Mouse (Mus musculus): ENCODE results near the gene Iscu. TPM values are rescaled to one million over a fixed set of nuclear protein-coding genes. Genes with fewer than 3 reads are reported as not detected.

Iscu gene
- polyA plus RNA-seq, 1 experiment from 2014 or later, result 109 TPM

DNA sequence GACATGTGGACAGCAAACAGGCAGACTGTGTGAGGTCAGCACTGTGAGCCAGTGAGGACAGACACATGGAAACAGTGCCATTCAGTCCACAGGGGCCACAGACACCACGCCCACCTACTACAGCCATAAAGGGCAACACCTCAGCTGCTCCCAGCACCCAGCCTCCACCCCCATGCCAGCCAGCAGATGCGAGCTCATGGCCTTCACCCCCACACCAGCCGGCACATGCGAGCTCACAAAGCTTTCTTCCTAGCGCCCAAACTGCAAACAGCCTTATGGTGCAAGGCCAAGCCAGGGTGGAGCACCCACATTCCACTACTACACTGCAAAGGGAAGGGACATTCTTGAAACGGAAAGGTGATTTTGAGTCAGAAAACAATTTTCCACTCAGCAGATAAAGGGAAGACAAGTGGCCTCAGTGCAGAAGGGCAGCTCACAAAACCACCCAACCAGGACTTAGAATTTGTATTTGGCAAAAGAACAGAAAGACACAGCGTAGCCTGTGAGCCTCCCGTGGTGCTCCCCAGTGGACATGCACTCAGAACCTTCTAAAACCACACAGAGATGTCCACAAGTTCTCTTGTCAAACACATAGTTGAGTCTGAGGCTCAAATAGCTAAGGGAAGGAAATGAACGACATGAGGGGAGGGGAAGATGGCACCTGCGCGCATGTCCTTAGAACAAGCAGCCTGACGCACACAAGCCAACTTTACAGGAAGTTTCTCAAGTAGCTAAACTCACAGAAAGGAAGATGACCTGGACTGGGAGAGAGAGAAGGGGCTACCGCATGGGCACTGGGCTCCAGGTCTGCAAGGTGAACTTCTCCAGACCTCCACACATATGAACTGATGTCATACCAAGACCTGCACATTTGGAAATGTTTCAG is 6.7 kb upstream of the Iscu start:
- Histone ChIP-seq H3K4me2 (ENCODE audit: low read depth, low read length) (no peak overlapping the region), H3K9me3 (ENCODE audit: low read length) (no peaks in the 10 kb centered on the region), H3K36me3 (replicated peaks; ENCODE audit: insufficient read depth, low read length) (peaks cover 34% of the 10 kb centered on the region), H3K4me1 (ENCODE audit: insufficient read depth) (peaks cover 10% of the 10 kb centered on the region), H3K4me3 (ENCODE audit: low read depth, low read length) (no peak overlapping the region), H3K9ac (replicated peaks) (no peak overlapping the region), H3K27me3 (ENCODE audit: insufficient read depth, low read length) (no peaks in the 10 kb centered on the region), H3K27ac (ENCODE audit: low read depth) (no peak overlapping the region)
- WGBS (ENCODE audit: insufficient replicate concordance), result 75% methylated on average over 13 of the region's 13 CpGs
- TF ChIP-seq CTCF (IDR thresholded peaks at IDR 0.05; ENCODE audit: low read depth) (no peak), EP300 (IDR thresholded peaks at IDR 0.05; ENCODE audit: low read depth) (no peak)
- ATAC-seq (no peak), DNase-seq (no peak)

DNA sequence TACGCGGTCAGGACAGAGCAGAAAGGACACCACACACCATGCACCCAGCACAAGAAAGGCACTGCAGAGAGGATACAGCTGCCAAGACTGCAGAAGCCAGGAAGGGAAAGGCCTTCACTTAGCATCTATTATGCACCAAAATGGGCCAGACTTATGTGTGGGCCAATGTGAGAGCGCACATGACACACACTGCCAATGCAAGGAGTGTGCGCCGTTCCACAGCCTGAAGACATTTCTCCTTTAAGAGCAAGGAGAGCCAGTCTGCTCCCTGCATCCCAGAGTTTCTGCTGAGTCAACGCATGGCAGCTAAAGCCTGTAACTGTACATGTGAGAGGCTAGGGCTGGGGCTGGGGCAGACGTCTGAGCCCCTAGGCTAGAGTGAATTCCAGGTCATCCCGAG is 3.7 kb upstream of the Iscu start:
- Histone ChIP-seq H3K27me3 (ENCODE audit: insufficient read depth, low read length) (no peaks in the 10 kb centered on the region), H3K9ac (replicated peaks) (no peak overlapping the region), H3K4me2 (ENCODE audit: low read depth, low read length) (no peak overlapping the region), H3K4me1 (ENCODE audit: insufficient read depth) (peaks cover 21% of the 10 kb centered on the region), H3K36me3 (replicated peaks; ENCODE audit: insufficient read depth, low read length) (peaks cover 12% of the 10 kb centered on the region), H3K27ac (ENCODE audit: low read depth) (no peak overlapping the region), H3K4me3 (ENCODE audit: low read depth, low read length) (no peak overlapping the region), H3K9me3 (ENCODE audit: low read length) (no peaks in the 10 kb centered on the region)
- TF ChIP-seq EP300 (IDR thresholded peaks at IDR 0.05; ENCODE audit: low read depth) (no peak), CTCF (IDR thresholded peaks at IDR 0.05; ENCODE audit: low read depth) (no peak)
- 85% methylated on average over 8 of the region's 8 CpGs for WGBS (ENCODE audit: insufficient replicate concordance)
- ATAC-seq (no peak), DNase-seq (no peak)

GRCm38 (mm10) chr5:113771213-113772162 is 1.1 kb upstream of the Iscu start:
- peak overlapping the region; percentile 97 for H3K4me2 ChIP-seq (ENCODE audit: low read depth, low read length)
- peak overlapping the region; percentile 93 for H3K9ac ChIP-seq (replicated peaks)
- H3K4me3 ChIP-seq (ENCODE audit: low read depth, low read length), result peak overlapping the region; percentile 88
- H3K27ac ChIP-seq (ENCODE audit: low read depth), result peak overlapping the region; percentile 92
- WGBS (ENCODE audit: insufficient replicate concordance), result under 1% methylated on average over 93 of the region's 97 CpGs
- peaks cover 25% of the 10 kb centered on the region for H3K36me3 ChIP-seq (replicated peaks; ENCODE audit: insufficient read depth, low read length)
- H3K9me3 ChIP-seq (ENCODE audit: low read length), result no peaks in the 10 kb centered on the region
- H3K4me1 ChIP-seq (ENCODE audit: insufficient read depth), result peaks cover 29% of the 10 kb centered on the region
- peak; percentile 90 for TF ChIP-seq EP300 (IDR thresholded peaks at IDR 0.05; ENCODE audit: low read depth)
- TF ChIP-seq CTCF (IDR thresholded peaks at IDR 0.05; ENCODE audit: low read depth), result no peak
- no peaks in the 10 kb centered on the region for H3K27me3 ChIP-seq (ENCODE audit: insufficient read depth, low read length)
- peak; percentile 82 for ATAC-seq
- peak; percentile 87 for DNase-seq

DNA sequence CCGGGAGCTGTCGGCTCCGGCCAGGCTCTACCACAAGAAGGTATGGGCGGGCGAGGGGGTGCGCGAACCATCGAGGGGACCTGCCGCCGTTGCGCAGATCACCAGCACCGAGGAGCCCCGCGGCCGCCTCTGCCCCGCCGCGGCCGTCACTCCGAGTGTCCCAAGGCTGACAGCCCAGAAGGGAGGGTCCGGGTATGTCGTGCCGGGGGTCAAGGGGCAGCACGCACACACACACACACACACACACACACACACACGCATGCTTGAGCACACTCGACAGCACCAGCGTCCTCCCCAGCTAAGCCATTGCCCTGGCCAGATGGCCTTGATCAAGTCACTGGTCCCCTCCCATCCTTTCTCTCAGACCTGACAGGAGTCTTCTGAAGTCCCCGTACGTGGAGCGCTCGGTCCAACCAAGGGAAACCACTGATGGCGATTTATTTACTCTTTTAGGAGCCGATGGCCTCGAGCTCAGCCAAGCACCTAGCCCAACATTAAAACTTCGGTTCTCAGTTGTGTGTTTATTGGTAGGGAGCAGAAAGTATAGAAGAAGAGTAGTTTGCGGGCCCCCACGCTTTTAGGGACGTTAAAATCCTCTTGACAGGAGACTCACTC is 464 bp downstream of the Iscu start:
- 2% methylated on average over 29 of the region's 38 CpGs for WGBS (ENCODE audit: insufficient replicate concordance)
- H3K27me3 ChIP-seq (ENCODE audit: insufficient read depth, low read length), result no peaks in the 10 kb centered on the region
- no peaks in the 10 kb centered on the region for H3K9me3 ChIP-seq (ENCODE audit: low read length)
- no peak for TF ChIP-seq CTCF (IDR thresholded peaks at IDR 0.05; ENCODE audit: low read depth)
- no peak for TF ChIP-seq EP300 (IDR thresholded peaks at IDR 0.05; ENCODE audit: low read depth)
- H3K4me2 ChIP-seq (ENCODE audit: low read depth, low read length), result peak overlapping the region; percentile 97
- H3K4me1 ChIP-seq (ENCODE audit: insufficient read depth), result peaks cover 29% of the 10 kb centered on the region
- peak; percentile 14 for ATAC-seq
- peak overlapping the region; percentile 88 for H3K4me3 ChIP-seq (ENCODE audit: low read depth, low read length)
- no peak for DNase-seq
- peak overlapping the region; percentile 85 for H3K9ac ChIP-seq (replicated peaks)
- H3K27ac ChIP-seq (ENCODE audit: low read depth), result peak overlapping the region; percentile 76
- peaks cover 34% of the 10 kb centered on the region for H3K36me3 ChIP-seq (replicated peaks; ENCODE audit: insufficient read depth, low read length)

GRCm38 (mm10) chr5:113773664-113774063 is 1.1 kb downstream of the Iscu start:
- Histone ChIP-seq H3K4me2 (ENCODE audit: low read depth, low read length) (peak overlapping the region; percentile 97), H3K27me3 (ENCODE audit: insufficient read depth, low read length) (no peaks in the 10 kb centered on the region), H3K9me3 (ENCODE audit: low read length) (no peaks in the 10 kb centered on the region), H3K27ac (ENCODE audit: low read depth) (peak overlapping the region; percentile 76), H3K4me1 (ENCODE audit: insufficient read depth) (peaks cover 29% of the 10 kb centered on the region), H3K36me3 (replicated peaks; ENCODE audit: insufficient read depth, low read length) (peaks cover 37% of the 10 kb centered on the region), H3K9ac (replicated peaks) (peak overlapping the region; percentile 85), H3K4me3 (ENCODE audit: low read depth, low read length) (peak overlapping the region; percentile 88)
- peak; percentile 99 for TF ChIP-seq CTCF (IDR thresholded peaks at IDR 0.05; ENCODE audit: low read depth)
- no peak for TF ChIP-seq EP300 (IDR thresholded peaks at IDR 0.05; ENCODE audit: low read depth)
- WGBS (ENCODE audit: insufficient replicate concordance), result 0% methylated on average over 7 of the region's 7 CpGs
- peak; percentile 37 for ATAC-seq
- peak; percentile 94 for DNase-seq

Data from liver, postnatal 0 days (tissue).